Mouse (Mus musculus): ENCODE results near the gene Pate4. TPM values are rescaled to one million over a fixed set of nuclear protein-coding genes. Genes with fewer than 3 reads are reported as not detected.

Pate4 gene
- polyA plus RNA-seq, 1 experiment = not detected

DNA sequence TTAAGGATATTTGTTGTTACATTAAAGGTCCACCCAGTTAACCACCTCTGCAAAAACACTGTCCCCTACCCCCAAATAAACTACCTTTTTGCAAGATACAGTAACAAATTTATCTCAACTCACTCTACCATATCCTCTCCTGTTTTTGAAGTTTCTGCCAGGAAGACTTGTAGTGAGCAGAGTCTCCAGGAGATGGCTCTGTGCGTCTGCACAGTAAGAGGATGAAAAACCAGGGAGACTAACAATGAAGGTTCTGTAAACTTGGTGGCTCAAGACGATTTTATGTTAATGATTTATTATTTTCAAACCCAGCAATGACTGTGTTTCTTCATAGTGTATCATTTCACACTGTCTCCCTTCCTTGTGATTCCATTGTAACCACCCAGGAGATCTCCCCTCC lies 18.8 kb downstream of the Pate4 start:
- TF ChIP-seq USF1 (IDR thresholded peaks at IDR 0.05; ENCODE audit: low read depth) = no peak
- TF ChIP-seq FOSL1 (IDR thresholded peaks at IDR 0.05; ENCODE audit: insufficient read depth, low read length, poor library complexity, severe bottlenecking) = no peak
- H3K79me2 ChIP-seq (ENCODE audit: control insufficient read depth, insufficient read depth) = no peaks in the 10 kb centered on the region
- H3K27me3 ChIP-seq (ENCODE audit: control insufficient read depth, insufficient read depth, insufficient read length) = peaks cover 6% of the 10 kb centered on the region
- no peaks in the 10 kb centered on the region for H3K79me3 ChIP-seq (ENCODE audit: low read depth)
- no peak overlapping the region for H3K4me3 ChIP-seq (ENCODE audit: insufficient read depth, poor library complexity, severe bottlenecking)
- no peak overlapping the region for H3ac ChIP-seq (ENCODE audit: control insufficient read depth, insufficient read length, low read depth)
- no peaks in the 10 kb centered on the region for H3K36me3 ChIP-seq (ENCODE audit: control insufficient read depth, insufficient read depth)

- H3K4me3 ChIP-seq (ENCODE audit: insufficient read depth, poor library complexity, severe bottlenecking) = no peak overlapping the region
- TF ChIP-seq FOSL1 (IDR thresholded peaks at IDR 0.05; ENCODE audit: insufficient read depth, low read length, poor library complexity, severe bottlenecking) (no peak), MYOD1 (IDR thresholded peaks at IDR 0.05; ENCODE audit: control insufficient read depth, insufficient read length, low read depth) (no peak), CEBPB (IDR thresholded peaks at IDR 0.05; ENCODE audit: low read depth) (no peak), MYOG (IDR thresholded peaks at IDR 0.05; ENCODE audit: control insufficient read depth, extremely low read depth, insufficient read length) (no peak), CTCF (IDR thresholded peaks at IDR 0.05; ENCODE audit: control insufficient read depth, insufficient read depth, insufficient read length) (no peak), USF1 (IDR thresholded peaks at IDR 0.05; ENCODE audit: low read depth) (no peak), MAX (IDR thresholded peaks at IDR 0.05) (no peak)
- peaks cover 6% of the 10 kb centered on the region for H3K27me3 ChIP-seq (ENCODE audit: control insufficient read depth, insufficient read depth, insufficient read length)
- no peaks in the 10 kb centered on the region for H3K79me3 ChIP-seq (ENCODE audit: low read depth)
- H3K79me2 ChIP-seq (ENCODE audit: control insufficient read depth, insufficient read depth) = no peaks in the 10 kb centered on the region
- H3K36me3 ChIP-seq (ENCODE audit: control insufficient read depth, insufficient read depth) = no peaks in the 10 kb centered on the region
- no peak overlapping the region for H3ac ChIP-seq (ENCODE audit: control insufficient read depth, insufficient read length, low read depth)
Observed at GRCm38 (mm10) chr9:35587674-35588073, 24.1 kb downstream of the Pate4 start.

DNA sequence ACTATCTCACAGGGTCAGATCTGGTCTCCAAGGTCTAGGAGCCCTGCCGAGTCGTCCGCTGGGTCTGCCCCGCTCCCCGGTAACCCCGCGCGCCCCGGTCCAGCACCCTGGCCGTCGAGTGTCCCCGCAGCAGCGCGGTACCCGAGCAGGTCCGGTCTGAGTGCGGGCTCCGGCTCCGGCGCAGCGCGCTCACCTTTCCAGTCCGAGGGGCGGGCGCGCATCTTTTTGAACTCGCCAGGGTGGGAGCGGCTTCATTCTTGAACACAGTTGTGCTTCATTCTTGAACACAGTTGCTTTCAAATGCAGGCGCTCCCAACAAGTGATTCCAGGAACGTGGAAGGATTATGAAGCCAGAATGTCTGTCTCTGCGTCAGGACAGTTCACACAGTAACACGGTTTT lies 37.3 kb downstream of the Pate4 start:
- Histone ChIP-seq H3K4me3 (ENCODE audit: insufficient read depth, poor library complexity, severe bottlenecking) (no peak overlapping the region), H3K27me3 (ENCODE audit: control insufficient read depth, insufficient read depth, insufficient read length) (no peaks in the 10 kb centered on the region), H3ac (ENCODE audit: control insufficient read depth, insufficient read length, low read depth) (no peak overlapping the region), H3K79me2 (ENCODE audit: control insufficient read depth, insufficient read depth) (peaks cover 3% of the 10 kb centered on the region), H3K79me3 (ENCODE audit: low read depth) (peaks cover 1% of the 10 kb centered on the region), H3K36me3 (ENCODE audit: control insufficient read depth, insufficient read depth) (no peaks in the 10 kb centered on the region)
- TF ChIP-seq MYOG (IDR thresholded peaks at IDR 0.05; ENCODE audit: control insufficient read depth, extremely low read depth, insufficient read length) = no peak
- no peak for TF ChIP-seq MAX (IDR thresholded peaks at IDR 0.05)
- no peak for TF ChIP-seq MYOD1 (IDR thresholded peaks at IDR 0.05; ENCODE audit: control insufficient read depth, insufficient read length, low read depth)
- TF ChIP-seq USF1 (IDR thresholded peaks at IDR 0.05; ENCODE audit: low read depth) = no peak
- no peak for TF ChIP-seq FOSL1 (IDR thresholded peaks at IDR 0.05; ENCODE audit: insufficient read depth, low read length, poor library complexity, severe bottlenecking)
- TF ChIP-seq CEBPB (IDR thresholded peaks at IDR 0.05; ENCODE audit: low read depth) = no peak

DNA sequence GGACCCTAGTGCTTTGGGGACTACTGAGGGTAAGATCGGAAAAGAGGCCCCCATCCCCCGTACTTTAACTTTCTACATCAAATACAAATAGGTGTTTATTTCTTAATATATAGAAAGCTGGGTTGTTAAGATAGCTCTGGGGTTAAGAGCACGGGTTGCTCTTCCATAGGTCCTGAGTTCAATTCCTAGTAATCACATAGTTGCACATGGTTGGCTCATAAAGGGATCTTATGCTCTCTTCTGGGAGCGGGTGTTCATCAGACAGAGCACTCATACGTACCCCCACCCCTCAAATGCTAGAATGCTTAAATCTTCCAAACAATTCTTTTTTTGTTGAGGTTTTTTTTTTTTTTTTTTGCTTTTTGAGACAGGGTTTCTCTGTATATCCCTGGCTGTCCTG lies 41.1 kb downstream of the Pate4 start:
- no peak overlapping the region for H3ac ChIP-seq (ENCODE audit: control insufficient read depth, insufficient read length, low read depth)
- no peaks in the 10 kb centered on the region for H3K27me3 ChIP-seq (ENCODE audit: control insufficient read depth, insufficient read depth, insufficient read length)
- H3K79me3 ChIP-seq (ENCODE audit: low read depth) = peaks cover 20% of the 10 kb centered on the region
- TF ChIP-seq MYOD1 (IDR thresholded peaks at IDR 0.05; ENCODE audit: control insufficient read depth, insufficient read length, low read depth) (no peak), MAX (IDR thresholded peaks at IDR 0.05) (no peak), USF1 (IDR thresholded peaks at IDR 0.05; ENCODE audit: low read depth) (no peak), CEBPB (IDR thresholded peaks at IDR 0.05; ENCODE audit: low read depth) (no peak), CTCF (IDR thresholded peaks at IDR 0.05; ENCODE audit: control insufficient read depth, insufficient read depth, insufficient read length) (no peak), FOSL1 (IDR thresholded peaks at IDR 0.05; ENCODE audit: insufficient read depth, low read length, poor library complexity, severe bottlenecking) (no peak)
- peaks cover 27% of the 10 kb centered on the region for H3K36me3 ChIP-seq (ENCODE audit: control insufficient read depth, insufficient read depth)
- H3K4me3 ChIP-seq (ENCODE audit: insufficient read depth, poor library complexity, severe bottlenecking) = peak overlapping the region; percentile 68
- H3K79me2 ChIP-seq (ENCODE audit: control insufficient read depth, insufficient read depth) = peaks cover 41% of the 10 kb centered on the region

GRCm38 (mm10) chr9:35569571-35570534 lies 41.9 kb downstream of the Pate4 start, which contains the start of the genes Pate2 and Hyls1:
TSS of gene Pate2 (plus strand) at chr9:35570284.
TSS of gene Hyls1 (minus strand) at chr9:35570398.
- H3K27me3 ChIP-seq (ENCODE audit: control insufficient read depth, insufficient read depth, insufficient read length) = no peaks in the 10 kb centered on the region
- H3K4me3 ChIP-seq (ENCODE audit: insufficient read depth, poor library complexity, severe bottlenecking) = peak within 1 kb of the TSS; percentile 68
- H3K36me3 ChIP-seq (ENCODE audit: control insufficient read depth, insufficient read depth) = peaks cover 35% of the 10 kb centered on the region
- H3K79me3 ChIP-seq (ENCODE audit: low read depth) = peaks cover 26% of the 10 kb centered on the region
- H3ac ChIP-seq (ENCODE audit: control insufficient read depth, insufficient read length, low read depth) = peak within 1 kb of the TSS; percentile 82
- TF ChIP-seq MYOD1 (IDR thresholded peaks at IDR 0.05; ENCODE audit: control insufficient read depth, insufficient read length, low read depth) (no peak), MAX (IDR thresholded peaks at IDR 0.05) (peak; percentile 26)
- peaks cover 49% of the 10 kb centered on the region for H3K79me2 ChIP-seq (ENCODE audit: control insufficient read depth, insufficient read depth)

GRCm38 (mm10) chr9:35567995-35568394 lies 43.7 kb downstream of the Pate4 start:
- Histone ChIP-seq H3K4me3 (ENCODE audit: insufficient read depth, poor library complexity, severe bottlenecking) (no peak overlapping the region), H3K27me3 (ENCODE audit: control insufficient read depth, insufficient read depth, insufficient read length) (no peaks in the 10 kb centered on the region), H3K79me3 (ENCODE audit: low read depth) (peaks cover 36% of the 10 kb centered on the region), H3K79me2 (ENCODE audit: control insufficient read depth, insufficient read depth) (peaks cover 67% of the 10 kb centered on the region), H3K36me3 (ENCODE audit: control insufficient read depth, insufficient read depth) (peaks cover 52% of the 10 kb centered on the region), H3ac (ENCODE audit: control insufficient read depth, insufficient read length, low read depth) (no peak overlapping the region)
- TF ChIP-seq MAX (IDR thresholded peaks at IDR 0.05) (no peak), MYOD1 (IDR thresholded peaks at IDR 0.05; ENCODE audit: control insufficient read depth, insufficient read length, low read depth) (no peak), FOSL1 (IDR thresholded peaks at IDR 0.05; ENCODE audit: insufficient read depth, low read length, poor library complexity, severe bottlenecking) (no peak), CTCF (IDR thresholded peaks at IDR 0.05; ENCODE audit: control insufficient read depth, insufficient read depth, insufficient read length) (no peak), USF1 (IDR thresholded peaks at IDR 0.05; ENCODE audit: low read depth) (no peak)
